Mouse (Mus musculus) heart, postnatal 25 days (tissue): ENCODE measurements at regions not wholly inside any gene's neighbourhood (a gene's known extent, or its start where the extent isn't known, plus 50 kb on each side); places are given as distances from the start of the nearest gene placed in this dataset.

Experiments
- DNase-seq: peaks from one replicate; pipeline ENCODE4 v3.0.0; 2022; ENCODE audit warnings: low spot score
- intact Hi-C: fragments of 180-260 bp; cut with DNase I; formaldehyde crosslinking; loops from one replicate; pipeline ENCODE4 v1.15.1; 2025

DNA sequence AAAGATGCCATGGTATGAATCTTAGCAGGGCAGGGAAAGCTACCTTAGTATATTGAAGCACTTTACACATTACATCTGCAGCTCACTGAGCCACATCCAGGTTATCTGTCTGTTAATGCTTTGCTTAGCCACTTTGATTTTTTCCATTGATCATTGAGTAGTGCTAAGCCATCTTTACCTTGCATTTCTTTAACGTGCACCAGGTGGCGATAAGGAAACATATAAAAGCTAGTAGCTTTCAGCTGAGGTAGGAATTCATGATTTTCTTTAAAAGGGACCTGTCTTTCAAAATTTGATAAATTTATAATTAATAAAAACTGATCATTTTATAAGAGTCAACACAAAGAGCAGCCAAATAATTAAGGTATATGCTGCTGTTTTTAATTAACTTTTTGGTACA, 426.3 kb upstream of the Tpk1 start:
- no peak for DNase-seq

GRCm38 (mm10) chr6:44081922-44082552, 416.0 kb upstream of the Tpk1 start:
- intact Hi-C loops, result no loop called here
- no peak for DNase-seq

More for the DNA sequence above, 426.3 kb upstream of the Tpk1 start:
- intact Hi-C loops, result loop anchor here (10.0 kb wide), 1 partner anchor 932 kb away; no protein-coding TSS in a partner anchor

DNA sequence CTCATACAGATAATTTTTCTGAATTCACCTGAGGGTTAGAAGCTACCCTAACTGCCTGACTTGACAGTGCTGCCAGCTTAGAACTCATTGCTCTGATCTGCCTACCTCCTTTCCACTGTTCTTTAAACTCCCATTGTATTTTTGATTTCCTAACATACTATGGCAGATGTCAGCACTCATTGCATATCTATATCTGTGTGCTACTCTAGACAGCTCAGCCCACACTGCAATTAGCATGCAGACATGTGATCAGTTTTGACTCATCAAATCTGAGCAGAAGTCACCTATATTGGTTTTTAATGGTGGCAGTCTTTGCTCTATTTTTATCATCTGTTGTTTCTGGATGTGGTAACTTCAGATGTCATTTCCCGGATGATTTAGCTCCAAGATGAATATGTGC, 407.0 kb upstream of the Tpk1 start:
- intact Hi-C loops, result no loop called here
- no peak for DNase-seq

- intact Hi-C loops, result no loop called here
- no peak for DNase-seq
These were observed 401.8 kb upstream of the Tpk1 start for GRCm38 (mm10) chr6:44067841-44068240.
